Mouse (Mus musculus): ENCODE measurements around the gene Tbpl1.

GRCm38 (mm10) chr10:22775456-22775855 lies 43.7 kb upstream of the Tbpl1 start:
- TF ChIP-seq CTCF (conservative IDR thresholded peaks at IDR 0.05; ENCODE audit: insufficient read depth, insufficient read length, low read depth, low read length) (no peak), POLR2A (IDR thresholded peaks at IDR 0.05; ENCODE audit: low read depth, low read length) (no peak)
